Mouse (Mus musculus) thymus, adult 2 months (tissue): Measurements from ENCODE around the gene Klk1b4. TPM values are rescaled to one million over a fixed set of nuclear protein-coding genes. Genes with fewer than 3 reads are reported as not detected.
"Not testable (repeated sequence)": the region's sequence is repeated elsewhere in the genome, so short reads cannot be mapped to it uniquely, and the experiment has no call there.

ENCODE experiments used
- DNase-seq: peaks from one replicate; pipeline ENCODE4 v3.0.0; 2021
- H3K27ac ChIP-seq: fragments of 200-500 bp; 2 replicates; pipeline ENCODE4 v1.5.1; 2012; ENCODE audit warnings: low read length, control low read depth; ENCODE audit not compliant: control insufficient read depth, insufficient read depth
- H3K27me3 ChIP-seq: fragments of 200-500 bp; 2 replicates; pipeline ENCODE4 v1.6.1; 2012; ENCODE audit warnings: mild to moderate bottlenecking, low read length, moderate library complexity, mixed read lengths; ENCODE audit not compliant: control insufficient read depth, insufficient read depth
- H3K36me3 ChIP-seq: fragments of 200-500 bp; 2 replicates; pipeline ENCODE4 v1.6.1; 2012; ENCODE audit warnings: mild to moderate bottlenecking, low read length, moderate library complexity; ENCODE audit not compliant: control insufficient read depth, insufficient read depth
- H3K4me1 ChIP-seq: fragments of 200-500 bp; replicated peaks from 2 replicates; pipeline ENCODE4 v1.6.1; 2012; ENCODE audit warnings: low read length; ENCODE audit not compliant: control insufficient read depth, insufficient read depth
- H3K4me3 ChIP-seq: fragments of 200-500 bp; 2 replicates; pipeline ENCODE4 v1.5.1; 2012; ENCODE audit warnings: mild to moderate bottlenecking, low read length, control low read depth, moderate library complexity; ENCODE audit not compliant: control insufficient read depth, insufficient read depth
- CTCF ChIP-seq: fragments of 200-500 bp; IDR thresholded peaks from 2 replicates; pipeline ENCODE4 v1.5.1; 2012; ENCODE audit warnings: mild to moderate bottlenecking, control low read depth, low read length, moderate library complexity, borderline replicate concordance; ENCODE audit not compliant: control insufficient read depth, poor library complexity, insufficient read depth; ENCODE audit errors: extremely low read depth
- POLR2A ChIP-seq: fragments of 200-500 bp; IDR thresholded peaks from 2 replicates; pipeline ENCODE4 v1.6.1; 2012; ENCODE audit warnings: mild to moderate bottlenecking, low read length, control low read depth, moderate library complexity; ENCODE audit not compliant: control insufficient read depth, poor library complexity, insufficient read depth; ENCODE audit errors: extremely low read depth
- WGBS: fragments of 180-500 bp; shearing (Covaris S2); methylation state at CpG from one replicate; pipeline ENCODE4 v1.1.7; 2018; 5-methylcytosine and 5-hydroxymethylcytosine counted together
- polyA plus RNA-seq: library from polyadenylated mRNA; depleted of rRNA; stranded (reverse); fragments of >200 nt; gene quantifications from 2 replicates; pipeline ENCODE4 v1.2.3, GENCODE M21; 2012

Klk1b4 gene
- polyA plus RNA-seq, 1 experiment: 1.7 TPM

GRCm38 (mm10) chr7:44241163-44241562 is 33.9 kb downstream of the Klk1b4 start:
- WGBS: 71% methylated on average over 2 of the region's 2 CpGs
- DNase-seq: no peak
- no peak overlapping the region for H3K27ac ChIP-seq
- H3K27me3 ChIP-seq: no peaks in the 10 kb centered on the region
- no peak overlapping the region for H3K4me3 ChIP-seq
- no peaks in the 10 kb centered on the region for H3K36me3 ChIP-seq
- TF ChIP-seq CTCF (no peak), POLR2A (no peak)
- H3K4me1 ChIP-seq: peaks cover 6% of the 10 kb centered on the region; the same call in 1 of the 2 replicates

- peaks cover 6% of the 10 kb centered on the region; the same call in 1 of the 2 replicates for H3K4me1 ChIP-seq
- H3K27me3 ChIP-seq: no peaks in the 10 kb centered on the region
- 76% methylated on average over 1 of the region's 1 CpGs for WGBS
- TF ChIP-seq POLR2A (no peak), CTCF (no peak)
- H3K4me3 ChIP-seq: no peak overlapping the region
- no peak overlapping the region for H3K27ac ChIP-seq
- no peak for DNase-seq
- peaks cover 3% of the 10 kb centered on the region; the same call in 1 of the 2 replicates for H3K36me3 ChIP-seq
These were observed 36.8 kb downstream of the Klk1b4 start for GRCm38 (mm10) chr7:44244080-44244479.

DNA sequence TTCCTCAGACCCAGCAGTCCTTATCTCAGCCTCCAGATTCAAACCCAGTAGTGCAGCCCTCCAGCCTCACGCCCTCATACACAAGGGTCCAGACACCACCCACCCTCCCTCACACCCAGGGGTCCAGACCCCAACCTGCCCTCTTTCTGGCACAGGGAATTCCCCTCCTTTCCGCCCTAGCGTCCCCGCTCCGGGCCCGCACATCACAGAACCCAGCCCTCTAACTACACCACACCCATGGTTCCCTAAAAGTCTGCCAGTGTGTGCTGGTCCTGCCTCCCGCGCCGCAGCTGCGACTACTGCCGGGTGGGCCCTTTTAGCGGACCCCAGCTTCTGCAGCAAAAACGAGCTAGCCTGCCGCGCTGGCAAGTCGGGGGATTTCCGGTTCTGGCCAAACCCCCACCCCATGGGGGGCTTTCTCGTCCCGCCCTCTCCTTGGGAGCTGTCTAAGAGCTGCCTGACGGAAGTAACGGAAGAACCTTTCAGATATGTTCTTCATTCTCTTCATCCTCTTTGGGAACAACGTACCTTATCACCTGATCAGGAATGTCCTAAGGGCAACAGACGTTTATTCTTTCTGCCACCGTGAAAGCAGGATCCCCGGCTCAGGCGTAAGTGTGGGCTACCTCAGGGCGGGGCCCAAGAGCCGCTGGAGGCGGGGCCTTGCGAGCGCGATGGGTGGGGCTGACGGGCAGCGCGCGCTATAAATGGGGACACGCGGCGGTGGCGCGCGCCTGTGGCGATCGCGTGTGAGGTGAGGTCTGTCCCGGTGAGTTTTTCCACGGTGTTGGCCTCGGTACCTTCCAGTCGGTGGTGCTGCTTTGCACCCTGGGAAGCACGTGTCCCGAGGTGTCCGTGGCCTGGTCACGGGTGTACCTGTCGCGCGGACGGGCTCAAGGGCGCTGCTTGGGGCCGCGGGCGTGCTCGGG is 39.1 kb downstream of the Klk1b4 start, which contains the start of the genes 1700028J19Rik and 2410002F23Rik:
Gene 1700028J19Rik, minus strand, starts transcription at position 641 of the 929 bp plus-strand sequence.
Gene 2410002F23Rik, plus strand, starts transcription at position 668 of the 929 bp plus-strand sequence.
- Histone ChIP-seq H3K4me3 (peak within 1 kb of the TSS; percentile 87), H3K36me3 (peaks cover 10% of the 10 kb centered on the region; the same call in 1 of the 2 replicates), H3K4me1 (peaks cover 6% of the 10 kb centered on the region; the same call in 1 of the 2 replicates), H3K27ac (peak within 1 kb of the TSS; percentile 42; the same call in 1 of the 2 replicates), H3K27me3 (no peaks in the 10 kb centered on the region)
- under 1% methylated on average over 62 of the region's 62 CpGs for WGBS
- TF ChIP-seq CTCF: peak; percentile 54; the same call in 1 of the 2 replicates
- TF ChIP-seq POLR2A: peak; percentile 77
- peak; percentile 91 for DNase-seq

DNA sequence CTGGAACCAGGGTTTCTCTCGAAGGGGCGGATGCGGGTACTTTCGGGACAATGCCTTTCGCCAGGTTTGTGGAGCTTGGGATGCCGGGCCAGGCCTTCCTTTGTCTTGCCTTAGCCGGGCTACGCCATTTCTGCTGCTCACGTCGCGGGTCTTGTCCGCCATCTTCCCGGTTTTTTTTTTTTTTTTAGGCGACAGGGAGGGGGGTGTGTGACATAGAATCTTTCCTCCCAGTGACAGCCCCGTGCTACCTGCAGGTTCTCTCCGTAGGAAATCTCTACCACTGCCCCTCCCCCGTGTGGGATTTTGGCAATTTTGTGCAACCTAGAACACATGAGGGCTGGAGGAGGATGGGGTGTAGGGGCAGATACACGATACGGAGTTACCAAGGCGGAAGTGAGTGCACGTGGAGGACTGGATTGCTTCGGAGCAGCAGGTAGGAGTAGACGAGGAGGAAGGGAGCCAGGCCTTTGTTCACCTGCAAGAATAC is 39.8 kb downstream of the Klk1b4 start:
- under 1% methylated on average over 23 of the region's 23 CpGs for WGBS
- Histone ChIP-seq H3K27ac (peak overlapping the region; percentile 9; the same call in 1 of the 2 replicates), H3K4me1 (peaks cover 6% of the 10 kb centered on the region; the same call in 1 of the 2 replicates), H3K27me3 (no peaks in the 10 kb centered on the region), H3K4me3 (peak overlapping the region; percentile 87), H3K36me3 (peaks cover 10% of the 10 kb centered on the region; the same call in 1 of the 2 replicates)
- TF ChIP-seq POLR2A (no peak), CTCF (no peak)
- DNase-seq: peak; percentile 62

DNA sequence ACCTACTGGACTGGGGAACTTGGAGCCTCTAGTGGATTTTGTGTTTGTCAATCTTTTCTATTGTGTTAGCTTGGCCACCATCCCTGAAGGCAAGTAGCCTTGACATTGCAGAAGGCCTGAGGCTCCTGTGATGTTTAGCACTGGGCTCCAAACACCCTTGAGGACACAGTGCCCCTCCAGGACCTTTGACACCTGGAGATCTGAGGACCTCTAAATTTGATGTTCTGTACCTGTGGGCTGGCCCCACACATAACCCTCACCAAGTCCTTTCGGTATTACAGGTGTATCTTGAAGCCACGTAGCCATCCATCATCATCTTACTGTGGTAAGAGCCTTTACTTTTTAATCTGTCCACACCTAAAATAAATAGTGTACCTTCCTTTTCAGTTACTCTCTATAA is 40.7 kb downstream of the Klk1b4 start:
- peaks cover 6% of the 10 kb centered on the region; the same call in 1 of the 2 replicates for H3K4me1 ChIP-seq
- no peak for TF ChIP-seq POLR2A
- TF ChIP-seq CTCF: no peak
- H3K36me3 ChIP-seq: peaks cover 14% of the 10 kb centered on the region; the same call in 1 of the 2 replicates
- no peak for DNase-seq
- no peak overlapping the region for H3K27ac ChIP-seq
- no peak overlapping the region for H3K4me3 ChIP-seq
- 89% methylated on average over 2 of the region's 2 CpGs for WGBS
- H3K27me3 ChIP-seq: no peaks in the 10 kb centered on the region

DNA sequence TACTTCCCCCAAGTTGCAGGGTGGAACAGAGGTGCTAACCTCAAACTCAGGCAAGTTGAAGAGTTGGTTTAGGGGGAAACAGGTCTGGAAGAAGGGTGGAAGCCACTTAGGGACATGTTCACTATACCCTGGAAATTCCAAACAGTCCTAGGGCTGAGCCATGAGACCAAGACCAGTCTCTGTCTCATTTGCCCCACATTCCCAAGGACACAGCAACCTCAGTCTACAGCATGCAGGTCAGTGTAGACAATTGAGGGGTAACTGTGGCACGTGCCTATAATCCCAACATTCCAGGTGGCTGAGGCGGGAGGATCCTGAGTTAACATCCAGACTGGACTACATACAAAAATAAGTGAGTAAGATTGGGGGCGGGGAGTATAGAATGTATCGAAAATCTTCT is 42.0 kb downstream of the Klk1b4 start:
- Histone ChIP-seq H3K36me3 (peaks cover 14% of the 10 kb centered on the region; the same call in 1 of the 2 replicates), H3K4me3 (no peak overlapping the region), H3K4me1 (peaks cover 6% of the 10 kb centered on the region; the same call in 1 of the 2 replicates), H3K27me3 (no peaks in the 10 kb centered on the region), H3K27ac (no peak overlapping the region)
- WGBS: 97% methylated on average over 4 of the region's 4 CpGs
- TF ChIP-seq CTCF: no peak
- no peak for TF ChIP-seq POLR2A
- no peak for DNase-seq

GRCm38 (mm10) chr7:44250732-44251275 is 43.6 kb downstream of the Klk1b4 start:
- not testable (repeated sequence) for DNase-seq, H3K4me1 ChIP-seq, H3K27ac ChIP-seq, H3K4me3 ChIP-seq, H3K27me3 ChIP-seq
- H3K36me3 ChIP-seq: peaks cover 14% of the 10 kb centered on the region; the same call in 1 of the 2 replicates
- 96% methylated on average over 17 of the region's 17 CpGs for WGBS
